In the genomic region with DNA sequence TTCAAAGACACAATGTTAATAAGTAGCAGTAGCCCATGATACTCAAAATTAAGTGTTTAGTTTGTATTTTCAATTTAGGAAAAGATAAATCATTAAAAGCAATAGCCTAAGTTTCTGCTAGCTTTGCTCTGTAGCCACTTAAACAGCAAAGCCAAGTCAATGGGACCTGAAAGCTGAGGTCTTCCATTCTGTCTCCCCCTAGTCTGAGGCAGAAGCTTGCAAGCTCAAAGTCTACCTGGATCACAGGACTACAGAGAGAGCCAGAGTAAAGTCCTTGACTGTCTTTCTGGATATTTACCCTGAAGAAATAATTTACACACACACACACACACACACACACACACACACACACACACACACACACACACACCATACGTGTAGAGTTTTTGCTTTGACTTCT, we compare ENCODE assay signal across 27 mouse cellular contexts. TPM values are rescaled to one million over a fixed set of nuclear protein-coding genes. Genes with fewer than 3 reads are reported as not detected.
"Had no signal": no experiment of that assay in that cellular context is flagged by ENCODE, and none has a peak within 500 bp of the region (broad histone marks: within the 10 kb centered on the region; RNA-seq: fewer than 3 reads in every experiment).

No protein-coding gene starts in this region.

- ATAC-seq: forebrain, embryonic 16.5 days; hindbrain, embryonic 16.5 days; inflammation-experienced regulatory T-cells, adult 6 months; intestine, embryonic 15.5 days; intestine, postnatal 0 days; liver, postnatal 0 days had no signal

- H3K4me2 ChIP-seq: heart, embryonic 12.5 days; hindbrain, embryonic 12.5 days; hindbrain, embryonic 14.5 days; intestine, embryonic 15.5 days; limb, embryonic 12.5 days; liver, embryonic 11.5 days; liver, embryonic 13.5 days; liver, embryonic 15.5 days had no signal

- H3K4me3 ChIP-seq: gastrocnemius, adult 2 months; heart, embryonic 10.5 days; heart, embryonic 12.5 days; hindbrain, embryonic 10.5 days; hindbrain, embryonic 12.5 days; intestine, embryonic 15.5 days; layer of hippocampus, adult 2 months; left cerebral cortex, adult 2 months; limb, embryonic 10.5 days; limb, embryonic 12.5 days; liver, embryonic 13.5 days; liver, embryonic 15.5 days had no signal

- H3K9me3 ChIP-seq: heart, embryonic 10.5 days; heart, embryonic 12.5 days; hindbrain, embryonic 10.5 days; hindbrain, embryonic 12.5 days; intestine, embryonic 15.5 days; limb, embryonic 10.5 days; limb, embryonic 12.5 days; liver, embryonic 13.5 days; liver, embryonic 15.5 days had no signal

- H3K27ac ChIP-seq: gastrocnemius, adult 2 months; heart, embryonic 10.5 days; hindbrain, embryonic 10.5 days; hindbrain, embryonic 12.5 days; hindbrain, embryonic 14.5 days; intestine, embryonic 15.5 days; layer of hippocampus, adult 2 months; left cerebral cortex, adult 2 months; limb, embryonic 10.5 days; limb, embryonic 12.5 days; liver, embryonic 13.5 days; liver, embryonic 15.5 days had no signal

- H3K9ac ChIP-seq: heart, embryonic 12.5 days; hindbrain, embryonic 12.5 days; hindbrain, embryonic 14.5 days; intestine, embryonic 15.5 days; limb, embryonic 12.5 days; liver, embryonic 13.5 days; liver, embryonic 15.5 days; liver, postnatal 0 days had no signal

- H3K4me1 ChIP-seq: heart, embryonic 10.5 days; heart, embryonic 12.5 days; intestine, embryonic 15.5 days; limb, embryonic 12.5 days; liver, embryonic 13.5 days; liver, embryonic 15.5 days had no signal

- DNase-seq: gastrocnemius, adult 2 months; gastrocnemius, postnatal 10 days; gastrocnemius, postnatal 25 days; heart, adult 18-20 months; heart, postnatal 10 days; heart, postnatal 4 days; liver; liver, embryonic 13.5 days; liver, postnatal 0 days had no signal

- H3K27me3 ChIP-seq: hindbrain, embryonic 12.5 days; intestine, embryonic 15.5 days; liver, embryonic 13.5 days; liver, embryonic 15.5 days had no signal

- H3K36me3 ChIP-seq: heart, embryonic 10.5 days; heart, embryonic 12.5 days; hindbrain, embryonic 10.5 days; hindbrain, embryonic 12.5 days; intestine, embryonic 15.5 days; limb, embryonic 10.5 days; limb, embryonic 12.5 days; liver, embryonic 13.5 days; liver, embryonic 15.5 days had no signal

RNA-seq across cellular contexts. Expression of a gene that starts 10.4 kb away (rescaled TPM):
- polyA plus RNA-seq: forebrain, embryonic 16.5 days; heart, embryonic 16.5 days; inflammation-experienced regulatory T-cells, adult 6 months; liver, embryonic 13.5 days; liver, embryonic 15.5 days; liver, postnatal 0 days had no signal

RNA-seq across cellular contexts. Expression of a gene that starts 22.8 kb away (rescaled TPM):
- polyA plus RNA-seq: inflammation-experienced regulatory T-cells, adult 6 months had no signal

RNA-seq across cellular contexts. Expression of a gene that starts 43.2 kb away (rescaled TPM):
- polyA plus RNA-seq: forebrain, embryonic 16.5 days; heart, embryonic 12.5 days; heart, embryonic 14.5 days; hindbrain, embryonic 12.5 days; hindbrain, embryonic 14.5 days; inflammation-experienced regulatory T-cells, adult 6 months; liver, embryonic 11.5 days; liver, embryonic 13.5 days; liver, embryonic 15.5 days; liver, postnatal 0 days had no signal
